Mouse (Mus musculus) limb, embryonic 15.5 days (tissue): ENCODE results near the gene Tbxa2r. TPM values are rescaled to one million over a fixed set of nuclear protein-coding genes. Genes with fewer than 3 reads are reported as not detected.
A peak's percentile ranks its signal among the peaks of the same experiment; 100 is the strongest.

Experiments
- ATAC-seq: fragments of 200-750 bp; cut with Nextera tagmentation; 2 replicates; pipeline ENCODE4 v1.8.0; 2017; ENCODE audit warnings: low read depth, moderate TSS enrichment; ENCODE audit not compliant: insufficient number of reproducible peaks, low FRiP score, low TSS enrichment
- H3K27ac ChIP-seq: fragments of 300-500 bp; sonication (generic); 2 replicates; pipeline ENCODE4 v1.5.1; 2015; ENCODE audit warnings: moderate library complexity, mild to moderate bottlenecking, inconsistent platforms
- H3K27me3 ChIP-seq: fragments of 300-500 bp; sonication (generic); 2 replicates; pipeline ENCODE4 v1.6.1; 2015; ENCODE audit warnings: inconsistent platforms
- H3K36me3 ChIP-seq: fragments of 300-500 bp; sonication (generic); 2 replicates; pipeline ENCODE4 v1.6.1; 2015; ENCODE audit warnings: inconsistent platforms
- H3K4me1 ChIP-seq: fragments of 300-500 bp; sonication (generic); 2 replicates; pipeline ENCODE4 v1.6.1; 2015; ENCODE audit warnings: inconsistent platforms
- H3K4me2 ChIP-seq: fragments of 300-500 bp; sonication (generic); 2 replicates; pipeline ENCODE4 v1.6.1; 2015; ENCODE audit warnings: mild to moderate bottlenecking, inconsistent platforms
- H3K4me3 ChIP-seq: fragments of 300-500 bp; sonication (generic); 2 replicates; pipeline ENCODE4 v1.5.1; 2015; ENCODE audit warnings: mild to moderate bottlenecking, inconsistent platforms
- H3K9ac ChIP-seq: fragments of 300-500 bp; sonication (generic); 2 replicates; pipeline ENCODE4 v1.6.1; 2015; ENCODE audit warnings: inconsistent platforms
- H3K9me3 ChIP-seq: fragments of 300-500 bp; sonication (generic); 2 replicates; pipeline ENCODE4 v1.6.1; 2016; ENCODE audit warnings: inconsistent platforms
- WGBS: fragments of 180-500 bp; shearing (Covaris S2); methylation state at CpG from one replicate; pipeline ENCODE4 v1.1.7; 2015; 5-methylcytosine and 5-hydroxymethylcytosine counted together
- polyA plus RNA-seq: library from polyadenylated mRNA; unstranded; fragments of >200 nt; fragmentation: Nextera tagmentation; extraction: Ambion mirVana; gene quantifications from 2 replicates; pipeline ENCODE4 v1.2.1, GENCODE M21; 2015

Gene Tbxa2r
- polyA plus RNA-seq, 1 experiment from 2014 or later: 11.9 TPM

- 84% methylated on average over 6 of the region's 6 CpGs for WGBS
- ATAC-seq: no peak
- Histone ChIP-seq H3K27me3 (no peaks in the 10 kb centered on the region), H3K27ac (no peak overlapping the region), H3K9ac (no peak overlapping the region), H3K9me3 (no peaks in the 10 kb centered on the region), H3K4me3 (no peak overlapping the region), H3K4me2 (no peak overlapping the region), H3K4me1 (peaks cover 21% of the 10 kb centered on the region), H3K36me3 (peaks cover 10% of the 10 kb centered on the region; the same call in 1 of the 2 replicates)
These were observed 51.4 kb downstream of the Tbxa2r start for GRCm38 (mm10) chr10:81379809-81380378.

- WGBS: 78% methylated on average over 5 of the region's 5 CpGs
- Histone ChIP-seq H3K27ac (no peak overlapping the region), H3K9ac (no peak overlapping the region), H3K27me3 (no peaks in the 10 kb centered on the region), H3K9me3 (no peaks in the 10 kb centered on the region), H3K4me2 (no peak overlapping the region), H3K4me1 (peaks cover 28% of the 10 kb centered on the region), H3K36me3 (peaks cover 14% of the 10 kb centered on the region), H3K4me3 (no peak overlapping the region)
- ATAC-seq: no peak
These were observed 53.5 kb downstream of the Tbxa2r start for GRCm38 (mm10) chr10:81382039-81382438.

GRCm38 (mm10) chr10:81383802-81384604 is 55.5 kb downstream of the Tbxa2r start, which contains the start of the genes Dohh and Gm48551:
Gene Dohh, plus strand, starts transcription at chr10:81384428.
Gene Gm48551, plus strand, starts transcription at chr10:81384466.
- peak within 1 kb of the TSS; percentile 76 for H3K4me3 ChIP-seq
- peak within 1 kb of the TSS; percentile 87 for H3K27ac ChIP-seq
- peaks cover 20% of the 10 kb centered on the region for H3K4me1 ChIP-seq
- H3K9ac ChIP-seq: peak within 1 kb of the TSS; percentile 77
- no peaks in the 10 kb centered on the region for H3K27me3 ChIP-seq
- peak within 1 kb of the TSS; percentile 63 for H3K4me2 ChIP-seq
- peak; percentile 93 for ATAC-seq
- WGBS: 8% methylated on average over 54 of the region's 54 CpGs
- H3K36me3 ChIP-seq: peaks cover 33% of the 10 kb centered on the region
- no peaks in the 10 kb centered on the region for H3K9me3 ChIP-seq

GRCm38 (mm10) chr10:81384605-81384982 is 56.1 kb downstream of the Tbxa2r start:
- no peaks in the 10 kb centered on the region for H3K27me3 ChIP-seq
- H3K4me1 ChIP-seq: peaks cover 21% of the 10 kb centered on the region
- H3K9ac ChIP-seq: peak overlapping the region; percentile 77
- peak overlapping the region; percentile 87 for H3K27ac ChIP-seq
- peaks cover 37% of the 10 kb centered on the region for H3K36me3 ChIP-seq
- H3K4me2 ChIP-seq: peak overlapping the region; percentile 63
- under 1% methylated on average over 19 of the region's 19 CpGs for WGBS
- no peaks in the 10 kb centered on the region for H3K9me3 ChIP-seq
- no peak for ATAC-seq
- peak overlapping the region; percentile 76 for H3K4me3 ChIP-seq

Other genes starting within 250 kb of the Tbxa2r start
- gene Creb3l3, start 229.9 kb upstream of the Tbxa2r start, polyA plus RNA-seq: 0.73 and 1.5 TPM in 2 replicates
- gene Map2k2, start 222.8 kb upstream of the Tbxa2r start, polyA plus RNA-seq: 165 and 167 TPM in 2 replicates
- 58.6 and 61.4 TPM in 2 replicates for gene Zbtb7a, start 193.5 kb upstream of the Tbxa2r start, polyA plus RNA-seq
- gene Pias4, start 160.8 kb upstream of the Tbxa2r start, polyA plus RNA-seq: 48.0 and 50.6 TPM in 2 replicates
- gene Eef2, start 152.1 kb upstream of the Tbxa2r start, polyA plus RNA-seq: 564 and 615 TPM in 2 replicates
- 45.7 and 53.5 TPM in 2 replicates for gene Dapk3, start 145.7 kb upstream of the Tbxa2r start, polyA plus RNA-seq
- gene 4930442H23Rik, start 144.9 kb upstream of the Tbxa2r start, polyA plus RNA-seq: not detected in 2 replicates
- 0.41 and 1.3 TPM in 2 replicates for gene Nmrk2, start 126.7 kb upstream of the Tbxa2r start, polyA plus RNA-seq
- 0.25 and 0.28 TPM in 2 replicates for gene Atcay, start 97.9 kb upstream of the Tbxa2r start, polyA plus RNA-seq
- gene Zfr2, start 95.6 kb upstream of the Tbxa2r start, polyA plus RNA-seq: 8.7 and 10.9 TPM in 2 replicates
- gene Matk, start 75.8 kb upstream of the Tbxa2r start, polyA plus RNA-seq: 5.4 and 6.0 TPM in 2 replicates
- 189 and 194 TPM in 2 replicates for gene Mrpl54, start 61.8 kb upstream of the Tbxa2r start, polyA plus RNA-seq
- gene Apba3, start 61.8 kb upstream of the Tbxa2r start, polyA plus RNA-seq: 77.1 and 87.5 TPM in 2 replicates
- 8.4 and 9.9 TPM in 2 replicates for gene Tjp3, start 37.1 kb upstream of the Tbxa2r start, polyA plus RNA-seq
- gene Pip5k1c, start 35.8 kb upstream of the Tbxa2r start, polyA plus RNA-seq: 44.8 and 48.1 TPM in 2 replicates
- 37.3 and 39.3 TPM in 2 replicates for gene Cactin, start 7.6 kb upstream of the Tbxa2r start, polyA plus RNA-seq
- 0.04 and 0.07 TPM in 2 replicates for gene Gipc3, start 14.5 kb downstream of the Tbxa2r start, polyA plus RNA-seq
- 86.0 and 89.9 TPM in 2 replicates for gene Hmg20b, start 21.7 kb downstream of the Tbxa2r start, polyA plus RNA-seq
- 13.3 and 13.4 TPM in 2 replicates for gene Mfsd12, start 28.8 kb downstream of the Tbxa2r start, polyA plus RNA-seq
- 0.60 and 1.6 TPM in 2 replicates for gene 4930404N11Rik, start 37.1 kb downstream of the Tbxa2r start, polyA plus RNA-seq
- gene Fzr1, start 49.8 kb downstream of the Tbxa2r start, polyA plus RNA-seq: 82.2 and 90.9 TPM in 2 replicates
- 79.8 and 88.7 TPM in 2 replicates for gene Dohh, start 55.7 kb downstream of the Tbxa2r start, polyA plus RNA-seq
- gene Gm48551, start 55.7 kb downstream of the Tbxa2r start, polyA plus RNA-seq: 2.1 and 3.1 TPM in 2 replicates
- gene Gm48552, start 60.3 kb downstream of the Tbxa2r start, polyA plus RNA-seq: 0.51 and 1.7 TPM in 2 replicates
- 2.9 and 3.6 TPM in 2 replicates for gene Smim24, start 64.3 kb downstream of the Tbxa2r start, polyA plus RNA-seq
- gene Nfic, start 126.9 kb downstream of the Tbxa2r start, polyA plus RNA-seq: 138 and 146 TPM in 2 replicates
- 1.1 and 1.3 TPM in 2 replicates for gene Celf5, start 154.0 kb downstream of the Tbxa2r start, polyA plus RNA-seq
- 94.0 and 95.1 TPM in 2 replicates for gene Ncln, start 167.7 kb downstream of the Tbxa2r start, polyA plus RNA-seq
- gene S1pr4, start 171.4 kb downstream of the Tbxa2r start, polyA plus RNA-seq: 0.67 and 0.72 TPM in 2 replicates
- 7.3 and 7.9 TPM in 2 replicates for gene Gna15, start 195.5 kb downstream of the Tbxa2r start, polyA plus RNA-seq
- gene Gna11, start 216.5 kb downstream of the Tbxa2r start, polyA plus RNA-seq: 80.4 and 81.7 TPM in 2 replicates
- 517 and 519 TPM in 2 replicates for gene Aes, start 230.8 kb downstream of the Tbxa2r start, polyA plus RNA-seq
- gene Tle2, start 245.8 kb downstream of the Tbxa2r start, polyA plus RNA-seq: 39.7 and 41.7 TPM in 2 replicates